Mouse (Mus musculus): ENCODE results near the gene Dock10. TPM values are rescaled to one million over a fixed set of nuclear protein-coding genes. Genes with fewer than 3 reads are reported as not detected.
A peak's percentile ranks its signal among the peaks of the same experiment; 100 is the strongest.

Gene Dock10
- polyA plus RNA-seq, 1 experiment = 0.04 TPM

- Histone ChIP-seq H3K4me2 (ENCODE audit: low read depth) (no peak overlapping the region), H3K79me2 (ENCODE audit: control insufficient read depth, insufficient read depth) (no peaks in the 10 kb centered on the region), H3ac (ENCODE audit: control insufficient read depth, insufficient read length) (no peak overlapping the region), H3K4me3 (no peak overlapping the region), H3K36me3 (ENCODE audit: control insufficient read depth, insufficient read depth) (no peaks in the 10 kb centered on the region), H3K27me3 (ENCODE audit: control insufficient read depth, insufficient read depth, insufficient read length) (no peaks in the 10 kb centered on the region)
- TF ChIP-seq SRF (IDR thresholded peaks at IDR 0.05; ENCODE audit: control insufficient read depth, insufficient read length, low read depth) (no peak), CEBPB (IDR thresholded peaks at IDR 0.05; ENCODE audit: insufficient read depth, poor library complexity, severe bottlenecking) (0 out of 2 replicates have a peak, but pooled peaks have one; percentile 6)
Observed at GRCm38 (mm10) chr1:80639553-80639952, 118.8 kb downstream of the Dock10 start.

DNA sequence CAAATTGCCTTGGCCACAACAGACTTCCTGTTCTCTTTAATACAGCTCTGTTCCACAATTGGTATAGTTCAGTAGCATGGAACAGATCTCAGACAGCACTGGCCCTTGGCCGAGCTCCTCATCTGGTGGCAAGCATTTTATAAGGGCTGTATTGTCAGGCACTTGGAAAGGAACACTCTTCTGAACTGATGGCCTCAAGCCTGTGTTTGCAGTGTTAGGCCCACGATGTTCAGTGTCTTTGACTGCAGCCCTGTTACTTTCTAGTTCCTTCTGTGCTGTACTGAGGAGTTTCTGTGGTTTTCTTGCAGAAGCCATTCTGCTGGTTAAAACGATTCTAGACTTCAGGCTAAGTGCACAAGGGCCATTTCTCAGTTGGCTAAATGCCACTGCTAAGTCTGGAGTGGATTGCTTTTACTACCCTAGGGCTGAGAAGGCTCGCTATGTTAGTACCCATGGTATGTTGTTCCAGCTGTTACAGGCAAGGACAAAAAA lies 121.1 kb downstream of the Dock10 start:
- Histone ChIP-seq H3K36me3 (ENCODE audit: control insufficient read depth, insufficient read depth) (no peaks in the 10 kb centered on the region), H3K27me3 (ENCODE audit: control insufficient read depth, insufficient read depth, insufficient read length) (no peaks in the 10 kb centered on the region), H3K4me2 (ENCODE audit: low read depth) (no peak overlapping the region), H3K79me2 (ENCODE audit: control insufficient read depth, insufficient read depth) (no peaks in the 10 kb centered on the region), H3ac (ENCODE audit: control insufficient read depth, insufficient read length) (no peak overlapping the region), H3K4me3 (no peak overlapping the region)
- no peak for TF ChIP-seq POLR2A (IDR thresholded peaks at IDR 0.05; ENCODE audit: insufficient read length, low read depth)
- no peak for TF ChIP-seq TCF3 (IDR thresholded peaks at IDR 0.05; ENCODE audit: insufficient read length, low read depth)
- peak in 1 of 3 experiments; percentile 40 for TF ChIP-seq MYOD1 (IDR thresholded peaks at IDR 0.05; ENCODE audit: control insufficient read depth in 1 of 3, insufficient read length in 2 of 3, low read depth in 2 of 3)
- TF ChIP-seq MYOG (IDR thresholded peaks at IDR 0.05; ENCODE audit: control insufficient read depth in 1 of 3, insufficient read depth in 1 of 3, insufficient read length in 2 of 3, low read depth in 2 of 3) = no peak

DNA sequence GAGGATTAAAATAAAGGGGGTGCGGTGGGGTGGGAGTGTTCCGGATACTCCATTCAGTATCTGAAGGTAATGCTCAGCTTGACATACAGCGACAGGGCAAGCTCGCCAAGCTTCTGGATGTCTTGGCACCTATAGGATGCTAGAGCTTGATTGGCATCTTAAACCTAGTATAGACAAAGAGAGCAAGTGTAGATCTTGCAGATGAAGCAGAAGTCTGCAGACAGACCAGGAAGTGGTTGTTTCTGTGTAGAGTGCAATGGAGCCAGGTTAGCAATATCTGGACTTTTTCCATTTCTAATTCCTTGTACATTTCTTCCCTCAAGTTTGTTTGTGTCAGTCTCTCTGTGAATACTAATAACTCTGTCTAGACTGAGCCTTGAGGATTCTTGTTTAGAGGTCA lies 122.5 kb downstream of the Dock10 start:
- no peaks in the 10 kb centered on the region for H3K36me3 ChIP-seq (ENCODE audit: control insufficient read depth, insufficient read depth)
- H3K4me2 ChIP-seq (ENCODE audit: low read depth) = no peak overlapping the region
- TF ChIP-seq USF1 (IDR thresholded peaks at IDR 0.05; ENCODE audit: low read depth) = no peak
- TF ChIP-seq SRF (IDR thresholded peaks at IDR 0.05; ENCODE audit: control insufficient read depth, insufficient read length, low read depth) = no peak
- no peak for TF ChIP-seq MYOG (IDR thresholded peaks at IDR 0.05; ENCODE audit: control insufficient read depth in 1 of 3, insufficient read depth in 1 of 3, insufficient read length in 2 of 3, low read depth in 2 of 3)
- TF ChIP-seq TCF12 (IDR thresholded peaks at IDR 0.05; ENCODE audit: insufficient read depth, poor library complexity, severe bottlenecking) = no peak
- no peak for TF ChIP-seq MYOD1 (IDR thresholded peaks at IDR 0.05; ENCODE audit: control insufficient read depth in 1 of 3, insufficient read length in 2 of 3, low read depth in 2 of 3)
- no peak for TF ChIP-seq POLR2A (IDR thresholded peaks at IDR 0.05; ENCODE audit: insufficient read length, low read depth)
- no peak for TF ChIP-seq CEBPB (IDR thresholded peaks at IDR 0.05; ENCODE audit: insufficient read depth, poor library complexity, severe bottlenecking)
- no peak for TF ChIP-seq REST (IDR thresholded peaks at IDR 0.05; ENCODE audit: insufficient read depth, insufficient read length)
- TF ChIP-seq MAX (IDR thresholded peaks at IDR 0.05; ENCODE audit: low read depth) = no peak
- no peak for TF ChIP-seq TCF3 (IDR thresholded peaks at IDR 0.05; ENCODE audit: insufficient read length, low read depth)
- no peak for TF ChIP-seq E2F4 (IDR thresholded peaks at IDR 0.05; ENCODE audit: insufficient read depth)
- no peak overlapping the region for H3ac ChIP-seq (ENCODE audit: control insufficient read depth, insufficient read length)
- H3K79me2 ChIP-seq (ENCODE audit: control insufficient read depth, insufficient read depth) = no peaks in the 10 kb centered on the region
- no peaks in the 10 kb centered on the region for H3K27me3 ChIP-seq (ENCODE audit: control insufficient read depth, insufficient read depth, insufficient read length)
- no peak overlapping the region for H3K4me3 ChIP-seq

- Histone ChIP-seq H3K4me3 (no peak overlapping the region), H3K27me3 (ENCODE audit: control insufficient read depth, insufficient read depth, insufficient read length) (no peaks in the 10 kb centered on the region), H3K36me3 (ENCODE audit: control insufficient read depth, insufficient read depth) (no peaks in the 10 kb centered on the region), H3K79me2 (ENCODE audit: control insufficient read depth, insufficient read depth) (no peaks in the 10 kb centered on the region), H3ac (ENCODE audit: control insufficient read depth, insufficient read length) (no peak overlapping the region), H3K4me2 (ENCODE audit: low read depth) (no peak overlapping the region)
- TF ChIP-seq REST (IDR thresholded peaks at IDR 0.05; ENCODE audit: insufficient read depth, insufficient read length) (no peak), TCF3 (IDR thresholded peaks at IDR 0.05; ENCODE audit: insufficient read length, low read depth) (no peak), CEBPB (IDR thresholded peaks at IDR 0.05; ENCODE audit: insufficient read depth, poor library complexity, severe bottlenecking) (no peak), MYOD1 (IDR thresholded peaks at IDR 0.05; ENCODE audit: control insufficient read depth in 1 of 3, insufficient read length in 2 of 3, low read depth in 2 of 3) (no peak), USF1 (IDR thresholded peaks at IDR 0.05; ENCODE audit: low read depth) (no peak), E2F4 (IDR thresholded peaks at IDR 0.05; ENCODE audit: insufficient read depth) (no peak), MAX (IDR thresholded peaks at IDR 0.05; ENCODE audit: low read depth) (no peak), MYOG (IDR thresholded peaks at IDR 0.05; ENCODE audit: control insufficient read depth in 1 of 3, insufficient read depth in 1 of 3, insufficient read length in 2 of 3, low read depth in 2 of 3) (no peak), POLR2AphosphoS2 (IDR thresholded peaks at IDR 0.05; ENCODE audit: insufficient read length, low read depth) (no peak), POLR2A (IDR thresholded peaks at IDR 0.05; ENCODE audit: insufficient read length, low read depth) (no peak), SRF (IDR thresholded peaks at IDR 0.05; ENCODE audit: control insufficient read depth, insufficient read length, low read depth) (no peak)
Observed at GRCm38 (mm10) chr1:80633536-80633935, 124.8 kb downstream of the Dock10 start.

DNA sequence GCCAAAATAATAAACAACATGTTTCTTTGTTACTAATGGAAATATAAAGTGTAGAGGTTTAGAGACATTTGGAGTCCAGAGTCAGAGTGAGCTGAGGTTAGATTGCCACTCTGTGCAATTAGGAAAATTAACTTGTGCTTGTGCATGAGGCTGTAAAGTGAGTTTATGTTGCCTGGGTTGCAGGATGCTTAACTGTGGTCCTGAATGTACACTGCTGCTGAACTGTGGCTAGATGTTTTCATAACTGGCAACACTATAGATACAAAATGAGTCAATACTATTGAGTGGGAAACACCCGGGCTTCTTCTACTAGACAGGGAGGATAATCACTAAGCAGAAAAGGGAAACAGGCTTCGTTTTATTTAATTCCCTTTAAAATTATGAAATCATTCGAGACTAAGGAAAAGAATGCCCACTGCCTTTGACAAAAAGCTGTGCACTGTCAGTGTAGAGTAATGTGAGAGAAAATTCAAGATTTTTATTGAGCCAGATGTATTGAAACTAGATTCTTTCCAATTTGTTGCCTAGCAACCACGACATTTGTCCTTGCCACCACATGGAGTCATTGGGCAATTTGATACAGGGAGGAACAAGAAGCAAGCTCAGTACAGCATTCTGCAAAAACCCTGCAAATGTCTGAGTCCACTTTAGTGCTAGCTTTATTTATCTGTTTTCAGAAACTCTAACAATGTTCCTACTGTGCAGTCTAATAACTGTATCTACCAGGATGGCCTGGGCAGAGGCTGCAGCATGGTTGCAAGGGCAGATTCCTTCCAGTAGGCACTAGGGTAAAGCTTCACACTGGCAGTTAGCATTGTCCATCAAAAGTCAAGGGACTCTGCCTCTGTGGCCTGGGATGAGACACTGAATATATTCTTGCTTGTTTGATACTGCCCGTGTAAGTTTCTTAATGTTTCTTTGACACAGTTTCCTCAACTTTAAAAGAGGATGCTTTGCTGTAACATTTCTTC lies 127.9 kb downstream of the Dock10 start:
- Histone ChIP-seq H3K36me3 (ENCODE audit: control insufficient read depth, insufficient read depth) (no peaks in the 10 kb centered on the region), H3ac (ENCODE audit: control insufficient read depth, insufficient read length) (no peak overlapping the region), H3K4me3 (no peak overlapping the region), H3K4me2 (ENCODE audit: low read depth) (no peak overlapping the region), H3K27me3 (ENCODE audit: control insufficient read depth, insufficient read depth, insufficient read length) (no peaks in the 10 kb centered on the region), H3K79me2 (ENCODE audit: control insufficient read depth, insufficient read depth) (no peaks in the 10 kb centered on the region)
- no peak for TF ChIP-seq USF1 (IDR thresholded peaks at IDR 0.05; ENCODE audit: low read depth)
